Mouse (Mus musculus): ENCODE measurements around the gene H2-DMb1. TPM values are rescaled to one million over a fixed set of nuclear protein-coding genes. Genes with fewer than 3 reads are reported as not detected.

Gene H2-DMb1
- polyA plus RNA-seq, 1 experiment from 2014 or later = not detected

GRCm38 (mm10) chr17:34199050-34199619, 46.3 kb downstream of the H2-DMb1 start:
- Histone ChIP-seq H3K9ac (ENCODE audit: low read length) (no peak overlapping the region), H3K4me2 (ENCODE audit: low read depth) (no peak overlapping the region), H3K27me3 (ENCODE audit: control insufficient read depth, insufficient read depth, low read length) (peaks cover 63% of the 10 kb centered on the region), H3K4me1 (ENCODE audit: control insufficient read depth, insufficient read depth, low read length) (no peaks in the 10 kb centered on the region), H3K4me3 (ENCODE audit: low read depth, low read length) (no peak overlapping the region), H3K27ac (ENCODE audit: low read depth, low read length) (no peak overlapping the region), H3K9me3 (ENCODE audit: control insufficient read depth, low read length) (no peaks in the 10 kb centered on the region), H3K36me3 (ENCODE audit: control insufficient read depth, insufficient read depth, low read length) (no peaks in the 10 kb centered on the region)
- WGBS = 65% methylated on average over 12 of the region's 12 CpGs
- no peak for DNase-seq (ENCODE audit: low spot score)
- ATAC-seq (ENCODE audit: insufficient read depth, low FRiP score, low TSS enrichment) = no peak

- WGBS = 78% methylated on average over 10 of the region's 10 CpGs
- ATAC-seq (ENCODE audit: insufficient read depth, low FRiP score, low TSS enrichment) (no peak), DNase-seq (ENCODE audit: low spot score) (no peak)
- Histone ChIP-seq H3K4me2 (ENCODE audit: low read depth) (no peak overlapping the region), H3K27me3 (ENCODE audit: control insufficient read depth, insufficient read depth, low read length) (peaks cover 61% of the 10 kb centered on the region), H3K36me3 (ENCODE audit: control insufficient read depth, insufficient read depth, low read length) (no peaks in the 10 kb centered on the region), H3K4me1 (ENCODE audit: control insufficient read depth, insufficient read depth, low read length) (no peaks in the 10 kb centered on the region; the same call in 1 of the 2 replicates), H3K27ac (ENCODE audit: low read depth, low read length) (no peak overlapping the region), H3K4me3 (ENCODE audit: low read depth, low read length) (no peak overlapping the region), H3K9me3 (ENCODE audit: control insufficient read depth, low read length) (no peaks in the 10 kb centered on the region), H3K9ac (ENCODE audit: low read length) (no peak overlapping the region)
Measured at GRCm38 (mm10) chr17:34200047-34200446, 47.2 kb downstream of the H2-DMb1 start.

GRCm38 (mm10) chr17:34200772-34201505, 48.1 kb downstream of the H2-DMb1 start:
- H3K4me3 ChIP-seq (ENCODE audit: low read depth, low read length) = no peak overlapping the region
- peaks cover 59% of the 10 kb centered on the region for H3K27me3 ChIP-seq (ENCODE audit: control insufficient read depth, insufficient read depth, low read length)
- 88% methylated on average over 16 of the region's 16 CpGs for WGBS
- H3K27ac ChIP-seq (ENCODE audit: low read depth, low read length) = no peak overlapping the region
- no peak overlapping the region for H3K4me2 ChIP-seq (ENCODE audit: low read depth)
- H3K9ac ChIP-seq (ENCODE audit: low read length) = no peak overlapping the region
- no peak for DNase-seq (ENCODE audit: low spot score)
- no peaks in the 10 kb centered on the region; the same call in 1 of the 2 replicates for H3K4me1 ChIP-seq (ENCODE audit: control insufficient read depth, insufficient read depth, low read length)
- H3K9me3 ChIP-seq (ENCODE audit: control insufficient read depth, low read length) = no peaks in the 10 kb centered on the region
- no peak for ATAC-seq (ENCODE audit: insufficient read depth, low FRiP score, low TSS enrichment)
- no peaks in the 10 kb centered on the region for H3K36me3 ChIP-seq (ENCODE audit: control insufficient read depth, insufficient read depth, low read length)

- peaks cover 53% of the 10 kb centered on the region for H3K27me3 ChIP-seq (ENCODE audit: control insufficient read depth, insufficient read depth, low read length)
- WGBS = 73% methylated on average over 7 of the region's 7 CpGs
Measured at GRCm38 (mm10) chr17:34201506-34202055, 48.7 kb downstream of the H2-DMb1 start.

GRCm38 (mm10) chr17:34202760-34203442, 50.0 kb downstream of the H2-DMb1 start:
- 87% methylated on average over 4 of the region's 4 CpGs for WGBS
- ATAC-seq (ENCODE audit: insufficient read depth, low FRiP score, low TSS enrichment) = peak; percentile 23; the same call in 1 of the 2 replicates
- H3K27me3 ChIP-seq (ENCODE audit: control insufficient read depth, insufficient read depth, low read length) = peaks cover 40% of the 10 kb centered on the region
- no peaks in the 10 kb centered on the region for H3K36me3 ChIP-seq (ENCODE audit: control insufficient read depth, insufficient read depth, low read length)
- H3K9ac ChIP-seq (ENCODE audit: low read length) = no peak overlapping the region
- H3K4me2 ChIP-seq (ENCODE audit: low read depth) = no peak overlapping the region
- H3K27ac ChIP-seq (ENCODE audit: low read depth, low read length) = no peak overlapping the region
- H3K9me3 ChIP-seq (ENCODE audit: control insufficient read depth, low read length) = no peaks in the 10 kb centered on the region
- no peak for DNase-seq (ENCODE audit: low spot score)
- no peaks in the 10 kb centered on the region; the same call in 1 of the 2 replicates for H3K4me1 ChIP-seq (ENCODE audit: control insufficient read depth, insufficient read depth, low read length)
- H3K4me3 ChIP-seq (ENCODE audit: low read depth, low read length) = no peak overlapping the region

More at GRCm38 (mm10) chr17:34201506-34202055, 48.7 kb downstream of the H2-DMb1 start:
- H3K4me1 ChIP-seq (ENCODE audit: control insufficient read depth, insufficient read depth, low read length) = no peaks in the 10 kb centered on the region; the same call in 1 of the 2 replicates
- H3K36me3 ChIP-seq (ENCODE audit: control insufficient read depth, insufficient read depth, low read length) = no peaks in the 10 kb centered on the region
- H3K4me2 ChIP-seq (ENCODE audit: low read depth) = no peak overlapping the region
- ATAC-seq (ENCODE audit: insufficient read depth, low FRiP score, low TSS enrichment) (no peak), DNase-seq (ENCODE audit: low spot score) (no peak)
- H3K4me3 ChIP-seq (ENCODE audit: low read depth, low read length) = no peak overlapping the region
- no peaks in the 10 kb centered on the region for H3K9me3 ChIP-seq (ENCODE audit: control insufficient read depth, low read length)
- no peak overlapping the region for H3K9ac ChIP-seq (ENCODE audit: low read length)
- H3K27ac ChIP-seq (ENCODE audit: low read depth, low read length) = no peak overlapping the region

- Histone ChIP-seq H3K4me3 (ENCODE audit: low read depth, low read length) (peak within 1 kb of the TSS; percentile 62), H3K9ac (ENCODE audit: low read length) (peak within 1 kb of the TSS; percentile 60), H3K9me3 (ENCODE audit: control insufficient read depth, low read length) (no peaks in the 10 kb centered on the region), H3K36me3 (ENCODE audit: control insufficient read depth, insufficient read depth, low read length) (no peaks in the 10 kb centered on the region), H3K4me2 (ENCODE audit: low read depth) (peak within 1 kb of the TSS; percentile 90), H3K27ac (ENCODE audit: low read depth, low read length) (no peak within 1 kb of the TSS), H3K27me3 (ENCODE audit: control insufficient read depth, insufficient read depth, low read length) (peaks cover 34% of the 10 kb centered on the region), H3K4me1 (ENCODE audit: control insufficient read depth, insufficient read depth, low read length) (no peaks in the 10 kb centered on the region; the same call in 1 of the 2 replicates)
- DNase-seq (ENCODE audit: low spot score) (no peak), ATAC-seq (ENCODE audit: insufficient read depth, low FRiP score, low TSS enrichment) (no peak)
- 64% methylated on average over 5 of the region's 5 CpGs for WGBS
Measured at GRCm38 (mm10) chr17:34203444-34203843, 50.6 kb downstream of the H2-DMb1 start, which contains the start of gene Tap2. Gene Tap2 (plus strand): TSS chr17:34203527.

- Histone ChIP-seq H3K4me1 (ENCODE audit: control insufficient read depth, insufficient read depth, low read length) (no peaks in the 10 kb centered on the region; the same call in 1 of the 2 replicates), H3K9ac (ENCODE audit: low read length) (peak overlapping the region; percentile 60), H3K36me3 (ENCODE audit: control insufficient read depth, insufficient read depth, low read length) (no peaks in the 10 kb centered on the region), H3K27ac (ENCODE audit: low read depth, low read length) (no peak overlapping the region), H3K4me3 (ENCODE audit: low read depth, low read length) (peak overlapping the region; percentile 62), H3K27me3 (ENCODE audit: control insufficient read depth, insufficient read depth, low read length) (peaks cover 24% of the 10 kb centered on the region), H3K9me3 (ENCODE audit: control insufficient read depth, low read length) (no peaks in the 10 kb centered on the region), H3K4me2 (ENCODE audit: low read depth) (peak overlapping the region; percentile 90)
- DNase-seq (ENCODE audit: low spot score) (peak; percentile 84), ATAC-seq (ENCODE audit: insufficient read depth, low FRiP score, low TSS enrichment) (no peak; the same call in 1 of the 2 replicates)
- under 1% methylated on average over 44 of the region's 44 CpGs for WGBS
Measured at GRCm38 (mm10) chr17:34204303-34205010, 51.6 kb downstream of the H2-DMb1 start.
